Mouse (Mus musculus) retina, postnatal 7 days (tissue): Measurements from ENCODE around the gene Sapcd2.
"Not testable (repeated sequence)": the region's sequence is repeated elsewhere in the genome, so short reads cannot be mapped to it uniquely, and the experiment has no call there.

Experiments
- DNase-seq: peaks from one replicate; pipeline ENCODE4 v3.0.0-alpha.2; 2012; ENCODE audit warnings: low read depth, low spot score

Sapcd2 gene

GRCm38 (mm10) chr2:25372644-25373391 is 697 bp downstream of the Sapcd2 start:
- DNase-seq: no peak

GRCm38 (mm10) chr2:25373431-25373830 is 1.3 kb downstream of the Sapcd2 start:
- no peak for DNase-seq

GRCm38 (mm10) chr2:25376589-25376988 is 4.5 kb downstream of the Sapcd2 start:
- DNase-seq: no peak

- no peak for DNase-seq
Measured at GRCm38 (mm10) chr2:25384492-25384891, 12.4 kb downstream of the Sapcd2 start.

- no peak for DNase-seq
Measured at GRCm38 (mm10) chr2:25391266-25391665, 19.1 kb downstream of the Sapcd2 start.

GRCm38 (mm10) chr2:25394281-25395221 is 22.4 kb downstream of the Sapcd2 start:
- no peak for DNase-seq

- DNase-seq: no peak
Measured at GRCm38 (mm10) chr2:25395721-25396596, 23.8 kb downstream of the Sapcd2 start, which contains the start of gene Entpd2. Gene Entpd2, plus strand, starts transcription at chr2:25395874.

- DNase-seq: no peak
Measured at GRCm38 (mm10) chr2:25396597-25396983, 24.5 kb downstream of the Sapcd2 start.

GRCm38 (mm10) chr2:25397010-25397409 is 24.9 kb downstream of the Sapcd2 start:
- no peak for DNase-seq

- DNase-seq: no peak
Measured at GRCm38 (mm10) chr2:25398065-25398464, 25.9 kb downstream of the Sapcd2 start.

GRCm38 (mm10) chr2:25399051-25399450 is 26.9 kb downstream of the Sapcd2 start, which contains the start of gene Npdc1:
Gene Npdc1, plus strand, starts transcription at chr2:25399351.
- no peak for DNase-seq

GRCm38 (mm10) chr2:25400291-25400690 is 28.2 kb downstream of the Sapcd2 start:
- no peak for DNase-seq

GRCm38 (mm10) chr2:25400764-25401163 is 28.6 kb downstream of the Sapcd2 start:
- DNase-seq: peak; percentile 38

- DNase-seq: peak; percentile 74
Measured at GRCm38 (mm10) chr2:25402377-25402971, 30.4 kb downstream of the Sapcd2 start.

- peak; percentile 60 for DNase-seq
Measured at GRCm38 (mm10) chr2:25402972-25403601, 31.0 kb downstream of the Sapcd2 start.

- no peak for DNase-seq
Measured at GRCm38 (mm10) chr2:25403994-25404393, 31.9 kb downstream of the Sapcd2 start.

GRCm38 (mm10) chr2:25408908-25409307 is 36.8 kb downstream of the Sapcd2 start:
- no peak for DNase-seq

GRCm38 (mm10) chr2:25413436-25413835 is 41.3 kb downstream of the Sapcd2 start:
- not testable (repeated sequence) for DNase-seq

- DNase-seq: no peak
Measured at GRCm38 (mm10) chr2:25417426-25417825, 45.3 kb downstream of the Sapcd2 start.

- peak; percentile 66 for DNase-seq
Measured at GRCm38 (mm10) chr2:25421896-25422295, 49.8 kb downstream of the Sapcd2 start.
